Mouse (Mus musculus): ENCODE measurements around the gene C130050O18Rik.

- TF ChIP-seq TCF12 (IDR thresholded peaks at IDR 0.05; ENCODE audit: insufficient read depth, poor library complexity, severe bottlenecking) (no peak), USF1 (IDR thresholded peaks at IDR 0.05; ENCODE audit: low read depth) (no peak), POLR2A (IDR thresholded peaks at IDR 0.05; ENCODE audit: insufficient read length, low read depth) (no peak), MYOD1 (IDR thresholded peaks at IDR 0.05; ENCODE audit: control insufficient read depth in 1 of 3, insufficient read length in 2 of 3, low read depth in 2 of 3) (no peak), POLR2AphosphoS2 (IDR thresholded peaks at IDR 0.05; ENCODE audit: insufficient read length, low read depth) (no peak), E2F4 (IDR thresholded peaks at IDR 0.05; ENCODE audit: insufficient read depth) (no peak), CEBPB (IDR thresholded peaks at IDR 0.05; ENCODE audit: insufficient read depth, poor library complexity, severe bottlenecking) (no peak)
Measured at GRCm38 (mm10) chr5:139399991-139400390, 5.1 kb upstream of the C130050O18Rik start.

Measured in myocyte (in vitro differentiated cells).